Mouse (Mus musculus): ENCODE data around the gene Cipc. TPM values are rescaled to one million over a fixed set of nuclear protein-coding genes. Genes with fewer than 3 reads are reported as not detected.

Gene Cipc
- total RNA-seq, 1 experiment from 2014 or later: 29.9 TPM

- peak; percentile 73 for DNase-seq
Observed at GRCm38 (mm10) chr12:86931919-86932574, 14.8 kb upstream of the Cipc start.

- DNase-seq: no peak
Observed at GRCm38 (mm10) chr12:86932575-86932952, 14.3 kb upstream of the Cipc start.

- DNase-seq: no peak
Observed at GRCm38 (mm10) chr12:86934748-86935147, 12.1 kb upstream of the Cipc start.

- no peak for DNase-seq
Observed at GRCm38 (mm10) chr12:86935692-86936282, 11.1 kb upstream of the Cipc start.

DNA sequence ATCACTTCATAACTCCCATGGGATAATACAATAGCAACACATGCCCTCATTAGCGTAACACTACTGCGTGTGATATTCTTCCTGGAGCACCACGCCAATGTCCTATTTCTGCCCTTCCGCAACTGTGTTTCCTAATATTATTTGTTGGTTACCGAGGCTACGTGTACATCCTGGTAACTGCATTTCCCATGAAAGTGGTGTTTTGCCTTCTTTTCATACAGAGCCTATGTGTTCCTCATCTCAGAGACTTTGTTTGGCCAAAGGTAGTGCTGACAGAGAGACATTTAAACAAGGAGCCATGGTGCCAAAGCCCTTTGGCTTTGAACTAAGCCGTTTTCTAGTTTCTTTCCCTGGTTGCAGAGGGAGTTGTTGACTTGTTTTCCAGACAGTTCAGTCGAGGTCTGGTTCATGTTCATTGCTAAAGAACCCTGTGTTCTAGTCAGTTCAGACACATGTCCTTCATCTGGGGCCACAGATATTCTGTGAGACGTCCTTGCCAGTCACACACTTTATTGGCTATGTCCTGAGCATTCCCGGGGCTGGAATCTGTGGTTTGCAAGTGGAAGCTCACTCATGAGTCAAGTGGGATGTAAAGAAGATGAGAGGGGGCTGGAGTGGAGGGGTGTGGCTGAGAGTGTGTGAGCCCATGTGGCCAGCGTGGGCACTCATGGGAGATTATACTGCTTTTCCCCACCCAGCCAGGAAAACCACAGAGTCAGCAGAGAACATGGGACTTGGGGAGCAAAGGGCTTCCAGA, 10.1 kb upstream of the Cipc start:
- DNase-seq: no peak

DNA sequence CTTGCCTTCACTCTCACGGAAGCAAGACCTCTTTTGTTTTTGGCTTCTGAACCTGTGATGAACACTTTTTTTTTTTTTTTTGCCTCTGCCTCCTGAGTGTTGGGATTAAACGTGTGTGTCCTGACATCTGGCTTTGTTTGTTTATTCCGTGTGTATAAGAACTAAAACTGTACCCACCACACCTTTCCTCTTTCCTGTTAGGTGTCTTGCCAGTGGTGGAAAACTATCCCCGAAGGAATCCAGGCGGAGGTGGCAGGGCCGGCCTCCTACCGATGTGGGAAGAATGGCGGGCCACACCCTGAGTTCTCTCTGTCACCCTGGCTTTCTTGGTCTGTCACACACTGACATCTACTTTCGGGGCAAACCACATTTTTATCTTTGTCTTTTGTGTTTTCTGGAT, 8.3 kb upstream of the Cipc start:
- DNase-seq: no peak

DNA sequence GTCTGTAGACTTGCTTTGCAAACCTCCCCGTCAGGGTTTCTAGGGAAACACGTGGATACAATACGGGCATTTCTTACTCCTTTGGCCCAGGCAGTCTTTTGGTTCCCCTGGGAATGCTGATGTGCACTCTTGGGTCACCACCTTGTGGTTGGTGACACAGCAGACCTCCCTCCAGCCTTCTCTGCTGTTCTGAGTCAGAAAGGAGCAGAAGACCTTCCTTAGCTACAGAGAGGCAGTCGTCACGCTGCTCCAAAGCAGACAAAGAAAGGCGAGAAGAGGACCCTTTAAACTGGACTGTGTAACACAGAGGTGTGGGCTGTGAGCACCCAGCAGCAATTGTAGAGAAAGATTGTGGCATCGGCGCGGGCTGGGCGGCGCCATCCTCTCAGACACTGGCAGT, 5.7 kb upstream of the Cipc start:
- no peak for DNase-seq

DNA sequence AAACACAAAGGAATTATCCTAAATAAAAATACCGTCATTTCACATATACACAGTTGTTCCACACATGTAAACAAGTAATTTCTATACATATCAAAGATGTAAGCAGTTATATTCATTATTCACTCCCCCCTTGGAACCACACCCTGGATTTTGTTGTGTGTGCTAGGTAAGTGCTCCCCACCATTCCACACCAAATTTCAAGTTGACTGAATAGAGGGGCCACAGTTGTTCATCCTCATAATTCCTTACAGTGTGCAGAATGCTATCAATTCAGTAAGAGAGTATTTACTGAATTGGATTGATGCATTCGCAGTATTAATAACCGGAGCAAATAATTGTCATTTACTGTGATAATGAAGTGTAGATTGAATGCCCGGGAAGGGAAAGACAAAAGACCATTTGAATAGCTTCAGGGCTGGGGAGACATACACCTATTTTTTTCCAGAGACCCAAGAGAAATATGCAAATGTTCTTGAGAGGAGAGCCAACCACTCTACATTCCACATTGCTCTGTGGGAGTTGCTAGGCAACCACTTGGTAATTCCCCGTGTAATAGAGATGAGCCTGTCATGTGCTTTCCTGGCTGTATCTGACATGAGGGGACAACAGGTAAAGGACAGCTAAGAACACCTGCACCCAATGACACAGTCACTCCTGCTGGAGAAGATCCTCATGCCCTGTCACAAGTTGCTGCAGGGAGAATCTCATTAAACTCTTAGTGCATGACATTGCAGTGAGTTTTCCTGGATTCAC, 4.9 kb upstream of the Cipc start:
- DNase-seq: no peak

GRCm38 (mm10) chr12:86943421-86943820, 3.4 kb upstream of the Cipc start:
- no peak for DNase-seq

GRCm38 (mm10) chr12:86945126-86945525, 1.7 kb upstream of the Cipc start:
- DNase-seq: peak; percentile 44

DNA sequence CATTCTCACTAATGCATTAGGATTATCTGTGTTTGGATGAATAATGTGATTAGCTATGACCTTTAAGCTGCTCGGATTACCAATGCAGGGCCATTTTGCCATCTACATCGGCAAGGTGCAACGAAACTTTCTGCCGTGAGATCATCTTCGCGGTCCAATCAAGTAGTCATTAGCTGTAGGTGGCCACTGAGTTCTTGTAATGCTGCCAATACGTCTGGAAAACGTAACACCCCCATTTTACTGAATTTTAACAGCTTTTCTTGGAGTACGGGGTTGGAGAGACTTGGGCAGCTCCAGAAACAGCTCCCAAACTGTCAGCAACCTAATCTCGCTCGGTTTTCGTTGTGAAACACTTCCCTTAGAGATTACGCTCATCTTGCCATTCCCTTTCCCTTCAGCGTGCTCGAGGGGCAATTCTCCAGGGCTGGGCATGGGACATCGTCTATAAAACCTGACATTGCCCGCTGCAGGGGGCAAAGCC, 502 bp upstream of the Cipc start:
- no peak for DNase-seq

DNA sequence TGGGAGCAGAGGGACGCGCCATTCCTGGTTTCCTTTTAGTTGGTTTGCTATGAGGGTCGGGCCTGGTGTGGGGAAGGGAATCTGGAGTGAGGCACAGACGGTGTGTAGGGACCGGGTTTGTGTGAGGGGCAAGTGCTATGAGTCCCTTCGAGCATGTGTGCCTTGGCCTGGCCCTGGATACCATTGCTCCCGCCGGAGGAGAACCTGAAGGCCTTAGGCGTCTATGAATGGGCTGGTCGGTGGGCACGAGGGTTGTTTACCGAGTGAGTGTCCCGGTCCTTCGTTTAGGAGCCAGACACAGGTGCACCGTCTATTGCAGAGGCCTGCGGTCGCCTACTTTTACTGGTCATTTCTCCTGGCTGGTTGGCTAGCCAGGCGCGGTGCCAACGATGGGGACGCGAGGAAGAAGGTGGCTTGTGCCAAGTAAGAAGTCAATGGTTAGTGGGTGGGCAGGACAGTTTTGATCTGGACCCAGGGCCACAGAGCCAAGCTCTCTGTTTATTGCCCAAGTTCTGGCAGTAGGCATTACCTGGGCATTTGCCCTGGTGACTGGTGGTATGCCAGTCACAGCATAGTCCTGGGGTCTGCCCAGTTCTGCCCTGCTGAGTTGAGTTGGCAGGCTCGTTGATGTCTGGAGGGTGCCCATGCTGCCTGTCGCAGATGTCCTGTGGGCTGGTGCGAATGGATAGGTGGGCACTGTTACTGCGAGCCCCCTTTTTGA, 998 bp downstream of the Cipc start:
- DNase-seq: peak; percentile 65

GRCm38 (mm10) chr12:86948627-86949026, 1.8 kb downstream of the Cipc start:
- no peak for DNase-seq

DNA sequence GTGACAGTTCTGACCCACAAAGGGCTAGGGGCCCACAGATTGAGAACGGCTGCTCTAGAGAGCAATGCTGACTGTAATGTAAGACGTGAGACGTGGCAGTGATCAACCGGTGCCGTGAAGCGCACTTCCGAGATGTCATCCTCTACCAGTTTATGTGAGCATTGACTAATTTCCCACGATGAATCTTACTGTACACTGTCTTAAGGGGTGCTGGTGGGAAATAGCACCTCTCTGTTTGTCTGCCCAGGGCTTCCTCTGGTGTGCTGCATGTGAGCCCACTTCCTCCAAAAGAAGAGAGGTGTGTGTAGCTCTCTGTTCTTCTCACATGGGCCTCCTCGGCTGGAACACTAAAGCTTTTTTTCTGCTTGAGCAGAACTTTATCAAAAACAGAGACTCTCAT, 2.7 kb downstream of the Cipc start:
- DNase-seq: no peak

- no peak for DNase-seq
Observed at GRCm38 (mm10) chr12:86950161-86950960, 3.5 kb downstream of the Cipc start.

DNA sequence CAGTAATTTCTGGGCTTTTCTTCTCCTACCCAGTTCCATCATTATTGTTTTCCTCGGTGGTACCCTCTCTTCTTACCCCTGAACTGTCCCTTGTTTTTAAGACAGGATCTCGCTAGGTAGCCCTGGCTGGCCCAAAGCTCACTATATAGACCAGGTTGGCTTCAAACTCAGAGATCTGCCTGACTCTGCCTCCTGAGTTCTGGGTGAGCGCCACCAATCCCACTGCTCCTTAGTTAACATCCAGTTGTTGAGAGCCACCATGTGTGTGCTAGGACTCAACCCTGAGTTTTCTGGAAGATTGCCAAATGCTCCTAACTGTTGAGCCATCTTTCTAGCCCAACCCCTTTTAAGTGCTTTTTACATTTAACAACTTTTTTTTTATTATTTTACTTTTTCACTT, 4.1 kb downstream of the Cipc start:
- no peak for DNase-seq

DNA sequence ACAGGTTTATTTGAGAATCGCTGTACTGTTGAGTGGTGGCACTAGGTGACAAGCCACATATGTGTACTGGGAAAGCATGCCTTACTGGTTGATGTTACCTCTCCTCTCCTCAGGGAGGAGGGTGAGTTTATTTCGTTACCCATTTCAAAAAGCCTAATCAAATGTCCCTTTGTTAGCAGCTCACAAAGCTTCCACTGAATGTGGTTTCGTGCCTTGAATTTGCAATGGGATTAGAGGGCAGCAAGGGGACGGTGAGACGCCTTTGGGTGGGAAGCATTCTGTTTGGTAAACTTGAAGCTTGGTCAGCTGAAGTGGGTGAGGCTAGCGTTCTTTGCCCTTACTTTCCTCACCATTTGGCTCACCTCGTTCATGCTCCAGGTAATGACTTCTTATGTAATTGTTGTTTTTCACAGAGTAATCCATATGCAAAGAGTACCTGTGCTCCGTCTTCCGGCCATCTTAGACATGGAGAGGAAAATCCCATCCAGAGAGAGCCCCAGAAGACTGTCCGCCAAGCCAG, 5.5 kb downstream of the Cipc start:
- no peak for DNase-seq

GRCm38 (mm10) chr12:86955894-86956293, 9.1 kb downstream of the Cipc start:
- no peak for DNase-seq

DNA sequence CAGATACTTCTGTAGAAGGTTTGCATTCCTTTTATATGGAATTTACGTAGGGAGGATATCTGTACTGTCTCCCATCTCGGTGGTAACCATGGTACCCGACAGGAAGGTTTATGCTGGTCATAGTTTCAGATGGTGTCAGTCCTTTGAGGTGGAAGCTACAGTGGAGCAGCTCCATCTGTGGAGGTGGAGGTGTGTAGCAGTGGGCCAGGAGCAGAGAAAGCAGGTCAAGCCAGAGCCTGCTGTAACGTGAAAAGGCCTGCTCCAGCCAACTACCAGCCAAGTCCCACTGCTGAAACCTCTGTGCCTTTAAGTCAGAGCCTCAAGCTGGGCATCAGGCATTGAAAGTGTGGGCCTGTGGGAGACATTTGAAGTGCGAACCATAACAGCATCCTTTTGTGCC, 11.7 kb downstream of the Cipc start:
- DNase-seq: no peak

- no peak for DNase-seq
Observed at GRCm38 (mm10) chr12:86959661-86960060, 12.8 kb downstream of the Cipc start.

DNA sequence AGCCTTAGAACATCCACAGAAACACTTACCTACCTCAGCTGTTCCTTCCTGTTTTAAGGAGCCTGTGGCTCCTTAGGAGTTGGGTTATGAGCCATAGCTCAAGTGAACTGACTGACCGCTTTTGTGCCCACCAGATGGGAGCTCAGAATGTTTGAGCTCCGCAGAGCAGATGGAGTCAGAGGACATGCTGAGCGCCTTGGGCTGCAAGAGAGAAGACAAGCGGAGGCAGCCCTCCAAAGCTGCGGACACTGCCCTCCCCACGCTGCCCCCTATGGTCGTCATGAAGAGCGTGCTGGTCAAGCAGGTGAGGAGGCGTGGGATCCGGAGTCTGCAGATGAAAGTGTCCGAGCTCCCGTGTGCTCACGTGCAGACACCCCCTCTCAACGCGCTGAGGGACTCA, 13.3 kb downstream of the Cipc start:
- DNase-seq: no peak

Measured in adrenal gland, postnatal 25 days (tissue).